Mouse (Mus musculus): ENCODE data around the gene Gm28729. TPM values are rescaled to one million over a fixed set of nuclear protein-coding genes. Genes with fewer than 3 reads are reported as not detected.

Gene Gm28729
- polyA plus RNA-seq (2014; fragmentation: Nextera tagmentation; extraction: Ambion mirVana): not detected in 2 replicates

DNA sequence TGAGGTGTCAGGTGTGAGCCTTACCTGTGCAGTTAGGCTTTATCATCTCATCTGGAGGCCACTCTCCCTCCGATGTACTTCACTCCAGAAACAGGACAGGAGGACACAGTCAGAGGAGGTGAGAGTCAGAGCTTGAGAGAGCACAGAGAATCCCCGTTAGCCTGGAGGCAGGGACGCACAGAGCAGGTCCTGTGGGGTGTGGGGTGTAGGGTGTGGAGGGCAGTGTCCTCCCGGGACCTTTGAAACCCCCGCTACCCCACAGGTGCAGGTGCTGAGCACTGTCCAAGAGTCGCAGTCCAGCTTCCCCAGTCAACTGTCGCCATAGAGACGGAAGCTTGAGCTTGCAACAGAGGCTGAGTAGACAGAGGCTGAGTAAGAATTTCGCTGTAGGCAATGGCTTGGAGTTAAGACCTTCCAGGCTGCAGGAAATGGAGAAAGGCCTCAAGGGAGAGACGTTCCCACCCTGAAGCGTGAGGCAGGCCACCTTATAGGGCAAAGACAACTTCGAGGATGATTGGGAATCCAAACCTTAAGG is at the start of gene Gm28729:
Gene Gm28729 (minus strand): TSS at position 293 of the 535 bp plus-strand sequence.
- no peaks in the 10 kb centered on the region for H3K36me3 ChIP-seq (ENCODE audit: control insufficient read depth, insufficient read depth, low read length)
- H3K27ac ChIP-seq (ENCODE audit: low read depth, low read length): no peak within 1 kb of the TSS
- no peaks in the 10 kb centered on the region for H3K27me3 ChIP-seq (ENCODE audit: control insufficient read depth, insufficient read depth, low read length)
- H3K9ac ChIP-seq (replicated peaks; ENCODE audit: low read depth, low read length): no peak within 1 kb of the TSS
- no peaks in the 10 kb centered on the region for H3K9me3 ChIP-seq (ENCODE audit: control insufficient read depth, low read length)
- H3K4me3 ChIP-seq (ENCODE audit: low read depth, low read length): no peak within 1 kb of the TSS
- ATAC-seq (ENCODE audit: low read depth): no peak
- H3K4me2 ChIP-seq (ENCODE audit: low read depth, low read length): no peak within 1 kb of the TSS
- WGBS: 68% methylated on average over 12 of the region's 12 CpGs
- peaks cover 2% of the 10 kb centered on the region; the same call in 1 of the 2 replicates for H3K4me1 ChIP-seq (ENCODE audit: control insufficient read depth, insufficient read depth, low read length)

DNA sequence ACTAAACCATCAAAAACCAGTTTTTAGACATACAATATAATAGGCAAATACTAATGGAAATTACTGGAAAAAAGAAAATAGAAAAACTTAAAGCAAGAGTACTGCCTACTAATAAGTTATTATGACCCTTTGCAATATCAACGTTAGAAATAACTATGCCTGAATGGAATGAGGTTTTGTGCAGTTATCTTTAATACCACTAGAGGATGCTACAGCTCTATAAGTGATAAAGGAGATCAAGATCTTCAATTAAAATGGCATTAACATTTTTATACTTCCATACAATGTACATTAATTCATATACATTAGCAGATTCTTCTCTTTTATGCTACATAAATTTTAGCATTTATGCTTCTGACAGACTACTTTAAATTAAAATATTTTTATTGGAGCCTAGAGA is 48.2 kb upstream of the Gm28729 start:
- no peak overlapping the region for H3K4me3 ChIP-seq (ENCODE audit: low read depth, low read length)
- no peak for ATAC-seq (ENCODE audit: low read depth)
- WGBS: 5% methylated on average over 1 of the region's 1 CpGs

DNA sequence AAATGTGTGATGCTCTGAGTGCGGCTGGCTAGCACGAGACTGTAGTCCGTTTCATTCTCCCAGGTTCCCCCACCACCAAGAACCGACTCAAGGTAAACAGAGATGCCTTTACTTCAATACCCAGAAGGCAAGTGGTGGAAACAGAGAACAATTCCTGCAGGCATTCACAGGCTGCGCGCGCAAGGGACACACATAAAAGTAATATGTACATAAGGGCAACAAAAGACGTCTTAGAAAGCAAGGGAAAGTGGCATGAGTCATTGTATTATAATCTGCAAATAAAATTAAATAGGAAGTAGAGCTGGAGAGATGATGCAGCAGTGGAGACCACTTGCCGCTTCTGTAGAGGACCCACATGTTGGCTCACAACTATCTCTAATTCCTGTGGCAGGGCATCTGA is 47.7 kb upstream of the Gm28729 start:
- H3K9ac ChIP-seq (replicated peaks; ENCODE audit: low read depth, low read length): no peak overlapping the region
- no peak overlapping the region for H3K27ac ChIP-seq (ENCODE audit: low read depth, low read length)
- ATAC-seq (ENCODE audit: low read depth): no peak
- H3K9me3 ChIP-seq (ENCODE audit: control insufficient read depth, low read length): no peaks in the 10 kb centered on the region
- H3K27me3 ChIP-seq (ENCODE audit: control insufficient read depth, insufficient read depth, low read length): no peaks in the 10 kb centered on the region
- H3K36me3 ChIP-seq (ENCODE audit: control insufficient read depth, insufficient read depth, low read length): peaks cover 9% of the 10 kb centered on the region
- H3K4me2 ChIP-seq (ENCODE audit: low read depth, low read length): no peak overlapping the region
- WGBS: 89% methylated on average over 9 of the region's 9 CpGs
- H3K4me3 ChIP-seq (ENCODE audit: low read depth, low read length): no peak overlapping the region
- H3K4me1 ChIP-seq (ENCODE audit: control insufficient read depth, insufficient read depth, low read length): no peaks in the 10 kb centered on the region

More for the DNA sequence above, 48.2 kb upstream of the Gm28729 start:
- Histone ChIP-seq H3K9me3 (ENCODE audit: control insufficient read depth, low read length) (no peaks in the 10 kb centered on the region), H3K4me2 (ENCODE audit: low read depth, low read length) (no peak overlapping the region), H3K27ac (ENCODE audit: low read depth, low read length) (no peak overlapping the region), H3K9ac (replicated peaks; ENCODE audit: low read depth, low read length) (no peak overlapping the region), H3K4me1 (ENCODE audit: control insufficient read depth, insufficient read depth, low read length) (no peaks in the 10 kb centered on the region), H3K36me3 (ENCODE audit: control insufficient read depth, insufficient read depth, low read length) (peaks cover 9% of the 10 kb centered on the region), H3K27me3 (ENCODE audit: control insufficient read depth, insufficient read depth, low read length) (no peaks in the 10 kb centered on the region)

DNA sequence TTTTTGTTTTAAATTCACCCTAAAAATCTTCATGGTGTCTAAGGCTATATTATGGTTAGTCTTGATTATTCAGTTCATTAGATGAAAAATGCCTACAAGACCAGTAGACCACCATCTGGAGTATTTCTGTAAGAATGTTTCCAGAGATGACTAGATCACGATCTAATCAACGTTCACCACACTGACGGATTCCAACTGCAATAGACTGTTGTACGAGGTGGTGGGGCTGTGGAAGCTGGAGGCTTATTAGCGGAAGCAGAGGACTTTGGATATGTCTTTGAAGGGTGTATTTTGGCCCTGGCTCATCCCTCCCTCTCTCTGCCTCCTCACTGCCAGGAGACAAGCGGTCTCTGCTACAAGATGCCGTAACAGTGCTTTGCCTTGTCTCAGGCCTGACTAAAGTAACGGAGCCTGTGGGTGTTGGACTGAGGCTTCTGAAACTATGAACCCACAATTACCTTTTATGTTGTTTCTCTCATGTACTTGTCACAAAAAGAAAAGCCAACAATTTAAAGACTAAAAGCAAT is 41.5 kb upstream of the Gm28729 start:
- Histone ChIP-seq H3K4me1 (ENCODE audit: control insufficient read depth, insufficient read depth, low read length) (no peaks in the 10 kb centered on the region), H3K9me3 (ENCODE audit: control insufficient read depth, low read length) (no peaks in the 10 kb centered on the region), H3K4me2 (ENCODE audit: low read depth, low read length) (no peak overlapping the region), H3K9ac (replicated peaks; ENCODE audit: low read depth, low read length) (no peak overlapping the region), H3K27me3 (ENCODE audit: control insufficient read depth, insufficient read depth, low read length) (no peaks in the 10 kb centered on the region), H3K27ac (ENCODE audit: low read depth, low read length) (no peak overlapping the region), H3K36me3 (ENCODE audit: control insufficient read depth, insufficient read depth, low read length) (peaks cover 5% of the 10 kb centered on the region; the same call in 1 of the 2 replicates), H3K4me3 (ENCODE audit: low read depth, low read length) (no peak overlapping the region)
- ATAC-seq (ENCODE audit: low read depth): no peak
- 86% methylated on average over 8 of the region's 8 CpGs for WGBS

DNA sequence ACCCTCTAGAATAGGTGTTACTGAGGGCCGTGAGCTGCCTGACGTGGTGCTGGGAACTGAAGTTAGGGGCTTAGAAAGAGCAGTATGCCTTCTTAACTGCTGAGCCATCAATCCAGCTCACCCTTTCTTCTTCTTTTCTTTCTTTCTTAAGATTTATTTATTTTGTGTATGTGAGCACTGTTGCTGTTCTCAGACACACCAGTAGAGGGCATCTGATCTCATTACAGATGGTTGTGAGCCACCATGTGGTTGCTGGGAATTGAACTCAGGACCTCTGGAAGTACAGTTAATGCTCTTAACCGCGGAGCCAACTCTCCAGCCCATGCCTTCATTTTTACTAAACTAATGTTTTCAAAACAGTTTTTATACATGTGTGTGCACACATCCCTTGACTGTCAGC is 38.4 kb upstream of the Gm28729 start:
- no peak overlapping the region for H3K27ac ChIP-seq (ENCODE audit: low read depth, low read length)
- 96% methylated on average over 4 of the region's 4 CpGs for WGBS

DNA sequence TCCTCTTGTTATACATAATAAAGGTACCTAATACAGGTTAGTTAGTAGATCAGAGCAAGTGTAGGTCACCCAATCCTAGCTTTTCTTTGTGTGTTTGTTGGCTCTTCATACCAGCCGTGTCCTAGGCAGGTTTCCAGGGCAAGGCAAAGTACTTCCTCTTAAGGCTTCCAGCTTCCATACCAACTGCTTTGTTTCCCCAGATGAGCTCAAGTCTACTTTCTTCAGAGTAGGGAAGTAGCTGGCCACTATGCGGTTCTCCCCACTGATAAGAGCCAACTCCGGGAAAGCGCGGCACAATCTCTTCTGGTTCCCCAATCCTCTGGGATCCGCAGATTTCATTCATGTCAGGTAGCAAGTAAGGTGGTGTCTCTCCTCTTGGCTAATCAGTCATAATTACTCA is 34.1 kb upstream of the Gm28729 start:
- Histone ChIP-seq H3K27me3 (ENCODE audit: control insufficient read depth, insufficient read depth, low read length) (no peaks in the 10 kb centered on the region), H3K36me3 (ENCODE audit: control insufficient read depth, insufficient read depth, low read length) (peaks cover 16% of the 10 kb centered on the region), H3K4me1 (ENCODE audit: control insufficient read depth, insufficient read depth, low read length) (no peaks in the 10 kb centered on the region), H3K4me3 (ENCODE audit: low read depth, low read length) (no peak overlapping the region), H3K9me3 (ENCODE audit: control insufficient read depth, low read length) (no peaks in the 10 kb centered on the region), H3K4me2 (ENCODE audit: low read depth, low read length) (no peak overlapping the region), H3K27ac (ENCODE audit: low read depth, low read length) (no peak overlapping the region), H3K9ac (replicated peaks; ENCODE audit: low read depth, low read length) (no peak overlapping the region)
- 98% methylated on average over 6 of the region's 6 CpGs for WGBS
- ATAC-seq (ENCODE audit: low read depth): no peak

More for the DNA sequence above, 38.4 kb upstream of the Gm28729 start:
- H3K4me3 ChIP-seq (ENCODE audit: low read depth, low read length): no peak overlapping the region
- H3K9me3 ChIP-seq (ENCODE audit: control insufficient read depth, low read length): no peaks in the 10 kb centered on the region
- ATAC-seq (ENCODE audit: low read depth): no peak
- H3K36me3 ChIP-seq (ENCODE audit: control insufficient read depth, insufficient read depth, low read length): peaks cover 14% of the 10 kb centered on the region
- H3K4me1 ChIP-seq (ENCODE audit: control insufficient read depth, insufficient read depth, low read length): no peaks in the 10 kb centered on the region
- no peaks in the 10 kb centered on the region for H3K27me3 ChIP-seq (ENCODE audit: control insufficient read depth, insufficient read depth, low read length)
- no peak overlapping the region for H3K4me2 ChIP-seq (ENCODE audit: low read depth, low read length)
- H3K9ac ChIP-seq (replicated peaks; ENCODE audit: low read depth, low read length): no peak overlapping the region

- Histone ChIP-seq H3K4me1 (ENCODE audit: control insufficient read depth, insufficient read depth, low read length) (no peaks in the 10 kb centered on the region), H3K4me3 (ENCODE audit: low read depth, low read length) (no peak overlapping the region), H3K4me2 (ENCODE audit: low read depth, low read length) (no peak overlapping the region), H3K9ac (replicated peaks; ENCODE audit: low read depth, low read length) (no peak overlapping the region), H3K27me3 (ENCODE audit: control insufficient read depth, insufficient read depth, low read length) (no peaks in the 10 kb centered on the region), H3K36me3 (ENCODE audit: control insufficient read depth, insufficient read depth, low read length) (peaks cover 16% of the 10 kb centered on the region), H3K9me3 (ENCODE audit: control insufficient read depth, low read length) (no peaks in the 10 kb centered on the region), H3K27ac (ENCODE audit: low read depth, low read length) (no peak overlapping the region)
- whole genome bisulfite sequencing: 84% methylated on average over 1 of the region's 1 CpGs
- ATAC-seq (ENCODE audit: low read depth): no peak
These were observed 33.5 kb upstream of the Gm28729 start for GRCm38 (mm10) chr9:96558594-96558993.

- no peaks in the 10 kb centered on the region for H3K9me3 ChIP-seq (ENCODE audit: control insufficient read depth, low read length)
- H3K4me3 ChIP-seq (ENCODE audit: low read depth, low read length): no peak overlapping the region
- H3K27ac ChIP-seq (ENCODE audit: low read depth, low read length): no peak overlapping the region
- H3K4me1 ChIP-seq (ENCODE audit: control insufficient read depth, insufficient read depth, low read length): no peaks in the 10 kb centered on the region
- ATAC-seq (ENCODE audit: low read depth): no peak
- peaks cover 8% of the 10 kb centered on the region for H3K36me3 ChIP-seq (ENCODE audit: control insufficient read depth, insufficient read depth, low read length)
- no peaks in the 10 kb centered on the region for H3K27me3 ChIP-seq (ENCODE audit: control insufficient read depth, insufficient read depth, low read length)
- no peak overlapping the region for H3K4me2 ChIP-seq (ENCODE audit: low read depth, low read length)
- 72% methylated on average over 1 of the region's 1 CpGs for WGBS
- H3K9ac ChIP-seq (replicated peaks; ENCODE audit: low read depth, low read length): no peak overlapping the region
These were observed 29.0 kb upstream of the Gm28729 start for GRCm38 (mm10) chr9:96554095-96554494.

DNA sequence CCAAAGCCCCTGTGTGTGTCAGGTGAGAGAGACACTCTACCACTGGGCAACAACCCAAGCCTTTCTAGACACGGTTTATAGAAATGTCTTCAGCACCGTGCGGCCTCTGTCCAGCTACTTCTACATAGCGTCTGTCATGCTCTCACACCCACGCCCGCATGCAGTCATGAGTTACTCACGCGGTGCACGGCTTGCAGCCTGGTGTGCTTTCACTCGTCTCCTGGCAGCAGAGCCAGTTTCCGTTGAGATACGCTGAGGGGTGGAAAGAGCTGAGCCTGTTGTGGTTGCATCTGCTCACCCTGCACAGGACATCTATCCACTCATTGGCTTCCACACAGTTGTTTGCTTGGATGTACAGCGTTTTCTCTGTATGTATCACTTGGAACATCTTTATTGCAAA is 20.3 kb upstream of the Gm28729 start:
- Histone ChIP-seq H3K4me3 (ENCODE audit: low read depth, low read length) (no peak overlapping the region), H3K36me3 (ENCODE audit: control insufficient read depth, insufficient read depth, low read length) (peaks cover 19% of the 10 kb centered on the region), H3K4me2 (ENCODE audit: low read depth, low read length) (no peak overlapping the region), H3K4me1 (ENCODE audit: control insufficient read depth, insufficient read depth, low read length) (no peaks in the 10 kb centered on the region), H3K9me3 (ENCODE audit: control insufficient read depth, low read length) (no peaks in the 10 kb centered on the region), H3K9ac (replicated peaks; ENCODE audit: low read depth, low read length) (no peak overlapping the region), H3K27me3 (ENCODE audit: control insufficient read depth, insufficient read depth, low read length) (no peaks in the 10 kb centered on the region), H3K27ac (ENCODE audit: low read depth, low read length) (no peak overlapping the region)
- no peak for ATAC-seq (ENCODE audit: low read depth)
- WGBS: 90% methylated on average over 13 of the region's 13 CpGs
